Mouse (Mus musculus): ENCODE measurements around the gene Fcmr. TPM values are rescaled to one million over a fixed set of nuclear protein-coding genes. Genes with fewer than 3 reads are reported as not detected.

Fcmr gene
- 489 TPM for polyA plus RNA-seq (2015; fragmentation: Illumina TruSeq; extraction: RNeasy Lipid Tissue Mini Kit (QIAGEN cat#74804); ENCODE audit: insufficient read depth, low replicate concordance)

DNA sequence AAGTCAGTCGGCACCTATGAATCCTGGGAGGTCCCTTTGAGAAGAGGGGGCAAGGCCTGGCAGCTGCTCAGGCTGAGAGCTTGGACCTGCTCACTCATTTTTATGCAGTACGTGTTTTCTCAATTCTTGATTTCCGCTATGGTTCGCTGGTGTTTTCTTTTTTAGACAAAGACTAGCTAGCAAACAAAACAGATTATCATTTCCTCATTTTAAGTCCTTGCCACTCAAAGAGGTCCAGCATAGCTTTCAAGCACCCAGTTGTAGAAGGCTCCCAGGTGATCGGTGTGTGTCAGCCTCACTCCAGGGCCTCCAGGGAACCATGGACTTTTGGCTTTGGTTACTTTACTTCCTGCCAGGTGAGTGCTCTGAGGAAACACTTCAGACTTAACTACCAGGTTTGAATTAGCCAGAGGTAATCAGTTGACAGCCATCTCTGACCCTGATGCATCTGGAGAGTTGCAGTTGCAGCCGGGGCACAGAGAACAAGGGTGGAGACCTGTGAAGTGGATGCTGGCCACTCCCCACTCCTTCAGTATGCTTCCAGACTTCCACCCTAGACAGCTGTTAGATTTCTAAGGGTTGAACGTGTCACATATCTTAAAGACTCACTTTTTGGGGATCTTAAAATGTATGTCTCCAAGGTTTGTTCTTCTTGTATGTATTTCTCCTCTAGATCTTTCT is at the start of gene Fcmr:
Gene Fcmr (plus strand): TSS at position 129 of the 681 bp plus-strand sequence.

DNA sequence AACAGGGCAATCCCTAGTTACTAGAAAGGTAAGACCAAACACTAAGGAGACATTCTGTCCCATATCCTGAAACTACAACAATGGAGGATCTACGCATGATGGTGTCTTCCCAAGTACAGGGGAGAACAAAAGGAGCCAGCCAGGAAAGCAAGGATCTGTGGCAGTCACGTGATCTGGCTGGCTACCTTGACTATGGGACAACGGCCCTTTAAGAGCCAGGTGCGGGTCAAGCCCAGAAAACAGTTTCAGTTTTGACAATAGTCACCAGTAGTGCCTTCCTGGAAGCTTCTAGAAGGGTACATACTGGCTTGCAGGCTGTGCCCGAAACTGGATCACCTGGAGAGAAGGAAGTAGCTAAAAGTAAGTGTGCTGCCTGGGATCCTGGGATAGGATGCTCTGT is 39.0 kb upstream of the Fcmr start, which contains the start of gene Pigr:
Gene Pigr (plus strand): TSS at position 237 of the 400 bp plus-strand sequence.

DNA sequence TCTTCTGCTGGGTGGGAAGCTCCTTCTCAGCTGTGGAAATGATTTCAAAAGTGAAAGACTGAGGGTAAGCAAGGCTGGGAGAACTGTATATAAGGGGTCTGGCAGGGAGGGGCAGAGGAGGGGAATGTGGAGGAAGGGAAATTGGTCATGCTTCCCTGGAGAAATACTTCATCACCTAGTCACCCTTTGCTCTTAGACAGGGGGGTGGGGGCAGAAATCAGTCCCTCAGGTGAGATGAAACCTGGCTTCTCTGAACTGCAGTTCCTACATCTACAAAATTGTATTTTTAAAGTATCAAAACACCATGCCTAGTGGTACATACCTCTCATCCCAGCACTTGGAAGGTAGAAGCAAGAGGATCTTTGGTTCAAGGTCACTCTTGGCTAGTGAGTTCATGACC is 21.9 kb downstream of the Fcmr start, which contains the start of gene Il24:
Gene Il24 (minus strand): TSS at position 101 of the 400 bp plus-strand sequence.

DNA sequence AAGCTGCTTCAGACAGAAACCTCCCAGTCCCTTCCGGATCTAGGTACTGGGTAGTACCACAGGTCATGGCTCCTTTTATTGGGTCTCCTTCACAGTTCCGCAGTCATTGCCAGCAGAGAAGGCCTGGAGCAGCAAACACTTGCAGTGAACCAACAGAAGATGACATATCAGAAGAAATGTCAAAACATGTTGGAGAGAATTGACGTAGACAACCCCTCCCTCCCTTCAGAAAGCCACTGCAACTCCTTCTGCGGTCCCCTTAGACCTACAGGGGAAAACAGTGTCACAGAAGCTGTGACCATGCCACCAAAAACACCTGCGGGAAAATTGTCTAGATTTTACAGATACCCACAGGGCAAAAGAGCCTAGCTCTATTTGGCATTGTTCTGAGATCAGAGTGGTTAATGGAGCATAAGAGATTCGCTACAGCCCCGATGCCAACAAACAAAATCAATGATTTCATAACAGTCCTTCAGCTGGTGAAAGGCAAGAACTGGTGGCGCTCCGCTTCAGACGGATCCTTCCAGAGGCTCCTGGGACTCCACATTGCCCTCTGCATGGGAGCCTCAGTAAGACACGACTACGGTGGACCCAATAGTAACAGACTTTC is 46.0 kb downstream of the Fcmr start, which contains the start of gene Il20:
Gene Il20 (minus strand): TSS at position 51 of the 610 bp plus-strand sequence.

Other genes with a start within 250 kb of the Fcmr start
- not detected for gene Zp3r, start 236.0 kb upstream of the Fcmr start, polyA plus RNA-seq (2015; fragmentation: Illumina TruSeq; extraction: RNeasy Lipid Tissue Mini Kit (QIAGEN cat#74804); ENCODE audit: insufficient read depth, low replicate concordance)
- not detected for gene C4bp, start 204.0 kb upstream of the Fcmr start, polyA plus RNA-seq (2015; fragmentation: Illumina TruSeq; extraction: RNeasy Lipid Tissue Mini Kit (QIAGEN cat#74804); ENCODE audit: insufficient read depth, low replicate concordance)
- gene Gm29427, start 149.9 kb upstream of the Fcmr start, polyA plus RNA-seq (2015; fragmentation: Illumina TruSeq; extraction: RNeasy Lipid Tissue Mini Kit (QIAGEN cat#74804); ENCODE audit: insufficient read depth, low replicate concordance) = 0.28 TPM
- 14.2 TPM for gene Yod1, start 148.3 kb upstream of the Fcmr start, polyA plus RNA-seq (2015; fragmentation: Illumina TruSeq; extraction: RNeasy Lipid Tissue Mini Kit (QIAGEN cat#74804); ENCODE audit: insufficient read depth, low replicate concordance)
- gene Pfkfb2, start 136.4 kb upstream of the Fcmr start, polyA plus RNA-seq (2015; fragmentation: Illumina TruSeq; extraction: RNeasy Lipid Tissue Mini Kit (QIAGEN cat#74804); ENCODE audit: insufficient read depth, low replicate concordance) = 23.9 TPM
- gene AA986860, start 133.7 kb upstream of the Fcmr start, polyA plus RNA-seq (2015; fragmentation: Illumina TruSeq; extraction: RNeasy Lipid Tissue Mini Kit (QIAGEN cat#74804); ENCODE audit: insufficient read depth, low replicate concordance) = 0.59 TPM
- 3.6 TPM for gene Fcamr, start 64.8 kb upstream of the Fcmr start, polyA plus RNA-seq (2015; fragmentation: Illumina TruSeq; extraction: RNeasy Lipid Tissue Mini Kit (QIAGEN cat#74804); ENCODE audit: insufficient read depth, low replicate concordance)
- gene Pigr, start 39.0 kb upstream of the Fcmr start, polyA plus RNA-seq (2015; fragmentation: Illumina TruSeq; extraction: RNeasy Lipid Tissue Mini Kit (QIAGEN cat#74804); ENCODE audit: insufficient read depth, low replicate concordance) = 1.0 TPM
- gene Il24, start 21.8 kb downstream of the Fcmr start, polyA plus RNA-seq (2015; fragmentation: Illumina TruSeq; extraction: RNeasy Lipid Tissue Mini Kit (QIAGEN cat#74804); ENCODE audit: insufficient read depth, low replicate concordance) = not detected
- gene Il20, start 45.8 kb downstream of the Fcmr start, polyA plus RNA-seq (2015; fragmentation: Illumina TruSeq; extraction: RNeasy Lipid Tissue Mini Kit (QIAGEN cat#74804); ENCODE audit: insufficient read depth, low replicate concordance) = not detected
- not detected for gene Il19, start 74.4 kb downstream of the Fcmr start, polyA plus RNA-seq (2015; fragmentation: Illumina TruSeq; extraction: RNeasy Lipid Tissue Mini Kit (QIAGEN cat#74804); ENCODE audit: insufficient read depth, low replicate concordance)
- gene Il10, start 154.2 kb downstream of the Fcmr start, polyA plus RNA-seq (2015; fragmentation: Illumina TruSeq; extraction: RNeasy Lipid Tissue Mini Kit (QIAGEN cat#74804); ENCODE audit: insufficient read depth, low replicate concordance) = 1.2 TPM
- 76.0 TPM for gene Mapkapk2, start 232.2 kb downstream of the Fcmr start, polyA plus RNA-seq (2015; fragmentation: Illumina TruSeq; extraction: RNeasy Lipid Tissue Mini Kit (QIAGEN cat#74804); ENCODE audit: insufficient read depth, low replicate concordance)

Data from spleen, adult 10 weeks (tissue).